ENCODE assay signal across 15 mouse cellular contexts in the genomic region with DNA sequence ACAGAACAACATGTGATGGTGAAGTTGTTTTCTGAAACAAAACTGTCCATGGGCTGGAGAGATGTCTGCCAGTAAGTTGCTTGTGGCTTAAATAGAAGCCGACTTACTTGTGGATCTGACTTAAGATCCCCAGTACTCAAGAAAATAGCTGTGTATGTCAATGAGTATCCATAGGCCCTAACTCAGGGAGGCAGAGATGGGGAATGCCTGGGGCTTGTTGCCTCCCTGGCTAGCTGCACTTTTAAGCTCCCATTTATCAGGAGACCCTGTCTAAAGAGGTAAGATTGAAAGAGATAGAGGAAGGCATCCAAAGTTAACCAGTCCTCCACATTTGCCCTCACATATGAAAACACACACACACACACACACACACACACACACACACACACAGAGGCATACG.
"Had no signal": no experiment of that assay in that cellular context is flagged by ENCODE, and none has a peak within 500 bp of the region (broad histone marks: within the 10 kb centered on the region; RNA-seq: fewer than 3 reads in every experiment).

No protein-coding gene starts in this region.

- H3K9me3 ChIP-seq: neural tube, embryonic 13.5 days; neural tube, embryonic 15.5 days; stomach, embryonic 15.5 days had no signal

- H3K27ac ChIP-seq: neural tube, embryonic 13.5 days; neural tube, embryonic 15.5 days; stomach, embryonic 15.5 days; stomach, postnatal 0 days had no signal

- H3K4me2 ChIP-seq: neural tube, embryonic 13.5 days; neural tube, embryonic 15.5 days; stomach, embryonic 15.5 days had no signal

- H3K4me1 ChIP-seq: neural tube, embryonic 13.5 days; stomach, embryonic 15.5 days had no signal

- H3K36me3 ChIP-seq: neural tube, embryonic 13.5 days; neural tube, embryonic 15.5 days; stomach, embryonic 15.5 days had no signal

- H3K9ac ChIP-seq: neural tube, embryonic 13.5 days; neural tube, embryonic 15.5 days; stomach, embryonic 15.5 days had no signal

- H3K27me3 ChIP-seq: neural tube, embryonic 13.5 days; neural tube, embryonic 15.5 days; stomach, embryonic 15.5 days had no signal

- H3K4me3 ChIP-seq: neural tube, embryonic 13.5 days; neural tube, embryonic 15.5 days; stomach, embryonic 15.5 days had no signal

- DNase-seq: right cerebral cortex, adult 18-20 months; right cerebral cortex, postnatal 14 days; right cerebral cortex, postnatal 25 days; right cerebral cortex, postnatal 4 days; spleen, adult 18-20 months; thymus, adult 18-20 months; thymus, adult 2 months; thymus, postnatal 14 days; thymus, postnatal 25 days; thymus, postnatal 36 days; thymus, postnatal 4 days had no signal
